Mouse (Mus musculus): ENCODE measurements around the gene Atp8b4. TPM values are rescaled to one million over a fixed set of nuclear protein-coding genes. Genes with fewer than 3 reads are reported as not detected.

Atp8b4 gene
- polyA plus RNA-seq, 1 experiment = not detected

DNA sequence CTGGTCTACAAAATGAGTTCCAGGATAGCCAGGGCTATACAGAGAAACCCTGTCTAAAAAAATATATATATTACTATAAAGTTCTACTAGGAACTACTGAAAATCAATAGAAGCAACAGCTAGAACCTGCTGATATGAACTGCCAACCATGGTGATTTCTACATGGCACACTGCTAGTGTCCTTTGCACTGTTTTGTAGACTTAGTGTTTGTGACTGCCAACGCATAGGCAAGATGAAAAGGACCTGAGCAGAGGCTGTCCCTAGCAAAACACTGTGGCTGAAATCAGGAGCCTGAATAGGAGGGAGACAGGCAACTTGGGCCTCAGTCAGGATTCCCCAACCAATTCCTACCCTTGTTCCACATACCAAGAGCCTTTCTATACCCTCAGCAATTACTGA, 141.2 kb downstream of the Atp8b4 start:
- no peaks in the 10 kb centered on the region for H3K4me1 ChIP-seq (ENCODE audit: control insufficient read depth, insufficient read depth, low read length)
- no peak overlapping the region for H3K27ac ChIP-seq (ENCODE audit: insufficient read depth, low read length)
- no peak overlapping the region for H3K4me3 ChIP-seq (ENCODE audit: insufficient read depth, low read length)
- TF ChIP-seq POLR2A (IDR thresholded peaks at IDR 0.05; ENCODE audit: extremely low read depth, insufficient read depth, low read length) = no peak
- no peak for TF ChIP-seq CTCF (IDR thresholded peaks at IDR 0.05; ENCODE audit: extremely low read depth, insufficient read depth, low read length)

DNA sequence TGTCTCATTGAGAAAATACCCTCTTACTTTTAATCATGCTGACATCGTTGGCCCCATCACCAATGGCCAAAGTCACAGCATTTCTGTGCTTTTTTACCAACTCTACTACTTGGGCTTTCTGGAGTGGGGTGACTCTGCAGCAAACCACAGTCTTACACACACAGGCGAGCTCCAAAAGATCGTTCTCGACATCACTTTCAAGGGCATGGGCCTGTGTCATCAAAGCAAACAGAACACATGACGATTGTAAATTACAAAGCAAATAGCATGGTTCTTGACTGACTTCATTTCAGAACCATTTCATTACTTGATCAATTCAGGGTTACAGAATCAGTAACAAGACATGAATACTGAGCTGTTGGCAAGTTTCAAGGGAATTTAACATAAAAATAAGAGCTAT, 141.7 kb downstream of the Atp8b4 start:
- Histone ChIP-seq H3K4me1 (ENCODE audit: control insufficient read depth, insufficient read depth, low read length) (no peaks in the 10 kb centered on the region), H3K4me3 (ENCODE audit: insufficient read depth, low read length) (no peak overlapping the region), H3K27ac (ENCODE audit: insufficient read depth, low read length) (no peak overlapping the region)
- no peak for TF ChIP-seq CTCF (IDR thresholded peaks at IDR 0.05; ENCODE audit: extremely low read depth, insufficient read depth, low read length)
- no peak for TF ChIP-seq POLR2A (IDR thresholded peaks at IDR 0.05; ENCODE audit: extremely low read depth, insufficient read depth, low read length)

DNA sequence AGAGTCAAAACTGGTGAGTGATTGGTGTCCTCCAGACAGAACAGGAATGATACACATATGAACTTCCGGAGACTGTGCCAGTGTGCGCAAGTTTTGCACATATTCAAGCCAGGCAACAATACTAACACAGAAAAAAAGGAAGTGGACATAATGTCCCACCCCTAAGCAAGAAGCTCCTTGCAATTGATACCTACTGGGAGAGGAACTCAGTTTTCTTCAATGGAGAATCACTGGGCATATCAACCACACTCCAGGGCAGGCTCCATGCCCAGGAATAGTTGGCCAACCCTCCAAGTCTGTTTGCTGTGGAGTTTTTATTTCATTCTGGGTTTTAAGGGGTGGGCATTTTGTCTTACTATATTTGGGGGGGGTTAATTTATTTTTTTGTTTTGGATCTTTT, 145.2 kb downstream of the Atp8b4 start:
- TF ChIP-seq POLR2A (IDR thresholded peaks at IDR 0.05; ENCODE audit: extremely low read depth, insufficient read depth, low read length) (no peak), CTCF (IDR thresholded peaks at IDR 0.05; ENCODE audit: extremely low read depth, insufficient read depth, low read length) (no peak)
- Histone ChIP-seq H3K27ac (ENCODE audit: insufficient read depth, low read length) (no peak overlapping the region), H3K4me3 (ENCODE audit: insufficient read depth, low read length) (no peak overlapping the region), H3K4me1 (ENCODE audit: control insufficient read depth, insufficient read depth, low read length) (no peaks in the 10 kb centered on the region)

DNA sequence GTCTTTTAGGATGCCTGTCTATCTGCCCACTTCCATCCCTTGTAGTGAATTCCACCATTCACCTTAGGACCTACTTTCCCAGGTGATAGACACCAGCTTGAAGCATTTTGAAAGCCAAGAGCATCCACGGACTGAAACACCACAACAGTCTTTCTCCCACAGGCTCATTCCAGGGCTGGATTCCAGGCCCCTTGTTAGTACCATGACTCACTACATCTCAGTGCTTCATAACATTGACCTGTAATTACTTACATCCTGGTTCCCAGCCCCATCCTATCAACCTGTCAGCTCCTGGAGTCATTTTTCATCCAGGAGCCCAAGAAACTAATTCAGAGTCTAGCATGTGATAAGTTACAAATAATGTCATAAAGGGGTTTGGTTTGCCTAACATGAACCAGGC, 148.7 kb downstream of the Atp8b4 start:
- Histone ChIP-seq H3K4me1 (ENCODE audit: control insufficient read depth, insufficient read depth, low read length) (no peaks in the 10 kb centered on the region), H3K27ac (ENCODE audit: insufficient read depth, low read length) (no peak overlapping the region), H3K4me3 (ENCODE audit: insufficient read depth, low read length) (no peak overlapping the region)
- TF ChIP-seq POLR2A (IDR thresholded peaks at IDR 0.05; ENCODE audit: extremely low read depth, insufficient read depth, low read length) = no peak
- TF ChIP-seq CTCF (IDR thresholded peaks at IDR 0.05; ENCODE audit: extremely low read depth, insufficient read depth, low read length) = no peak

DNA sequence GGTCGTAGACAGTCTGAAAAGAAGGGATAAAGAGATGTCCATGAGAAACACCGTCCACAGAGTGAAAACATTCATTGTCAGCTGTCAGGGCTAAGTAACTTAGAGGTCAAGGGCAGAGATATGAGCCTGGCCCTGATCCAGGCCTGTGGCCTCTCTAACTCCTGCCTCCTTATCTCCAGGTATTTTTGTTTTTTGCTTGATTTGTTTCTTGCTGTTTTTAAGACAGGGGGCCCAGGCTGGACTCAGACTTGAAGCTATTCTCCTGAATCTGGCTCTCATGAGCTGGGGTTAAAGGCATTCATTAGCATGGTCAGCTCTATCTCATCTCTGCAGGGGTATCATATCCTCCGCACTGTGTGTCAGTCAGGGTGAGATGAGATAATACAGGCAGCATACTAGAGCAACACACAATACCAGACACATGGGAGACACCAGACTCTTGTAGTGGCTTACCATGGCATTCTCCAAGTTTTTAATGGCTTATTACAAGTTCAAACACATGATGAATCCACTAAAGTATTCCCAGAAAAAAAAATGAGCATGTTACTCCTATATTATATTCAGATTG, 157.4 kb downstream of the Atp8b4 start:
- Histone ChIP-seq H3K4me1 (ENCODE audit: control insufficient read depth, insufficient read depth, low read length) (no peaks in the 10 kb centered on the region), H3K4me3 (ENCODE audit: insufficient read depth, low read length) (no peak overlapping the region), H3K27ac (ENCODE audit: insufficient read depth, low read length) (no peak overlapping the region)
- TF ChIP-seq CTCF (IDR thresholded peaks at IDR 0.05; ENCODE audit: extremely low read depth, insufficient read depth, low read length) = no peak
- no peak for TF ChIP-seq POLR2A (IDR thresholded peaks at IDR 0.05; ENCODE audit: extremely low read depth, insufficient read depth, low read length)

DNA sequence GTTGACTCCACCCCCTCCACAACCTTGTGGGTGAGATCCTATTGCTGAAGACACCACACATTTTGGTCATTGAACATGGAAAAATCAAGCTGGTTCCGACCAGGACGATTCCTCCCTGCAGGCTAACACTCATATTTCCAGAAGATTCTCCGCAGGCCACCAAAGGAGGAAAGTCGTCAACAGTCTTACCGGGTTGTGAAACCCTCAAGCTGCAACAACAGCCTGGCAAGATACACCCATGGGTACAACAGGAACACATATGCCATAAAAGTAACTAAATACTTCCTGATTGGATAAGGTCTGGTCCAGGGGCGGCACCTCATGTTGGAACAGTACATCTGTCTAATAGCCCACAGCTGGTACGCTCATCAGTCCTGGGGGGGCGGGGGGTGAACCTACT, 159.0 kb downstream of the Atp8b4 start:
- Histone ChIP-seq H3K27ac (ENCODE audit: insufficient read depth, low read length) (no peak overlapping the region), H3K4me3 (ENCODE audit: insufficient read depth, low read length) (no peak overlapping the region), H3K4me1 (ENCODE audit: control insufficient read depth, insufficient read depth, low read length) (no peaks in the 10 kb centered on the region)
- TF ChIP-seq POLR2A (IDR thresholded peaks at IDR 0.05; ENCODE audit: extremely low read depth, insufficient read depth, low read length) (no peak), CTCF (IDR thresholded peaks at IDR 0.05; ENCODE audit: extremely low read depth, insufficient read depth, low read length) (no peak)

DNA sequence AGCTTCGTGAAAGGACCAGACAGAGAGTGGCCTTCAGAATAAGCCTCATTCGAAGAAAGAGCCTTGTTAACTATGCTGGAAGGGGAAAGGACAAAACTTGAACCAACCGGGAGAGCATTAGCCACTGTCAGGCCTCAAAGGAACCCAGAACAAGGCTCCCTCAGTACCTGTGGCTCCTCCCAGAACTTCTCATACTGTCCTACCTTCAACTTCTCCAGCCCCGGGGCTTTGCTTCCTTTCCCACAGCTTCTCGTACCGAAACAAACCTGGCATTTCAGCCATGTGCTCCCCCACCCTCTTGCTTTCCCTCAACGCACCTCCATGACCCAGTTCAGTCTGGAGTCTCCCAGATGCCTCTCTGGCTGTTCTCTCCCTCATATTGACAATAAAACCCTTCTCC, 160.3 kb downstream of the Atp8b4 start:
- Histone ChIP-seq H3K27ac (ENCODE audit: insufficient read depth, low read length) (no peak overlapping the region), H3K4me1 (ENCODE audit: control insufficient read depth, insufficient read depth, low read length) (no peaks in the 10 kb centered on the region), H3K4me3 (ENCODE audit: insufficient read depth, low read length) (no peak overlapping the region)
- TF ChIP-seq POLR2A (IDR thresholded peaks at IDR 0.05; ENCODE audit: extremely low read depth, insufficient read depth, low read length) (no peak), CTCF (IDR thresholded peaks at IDR 0.05; ENCODE audit: extremely low read depth, insufficient read depth, low read length) (no peak)

DNA sequence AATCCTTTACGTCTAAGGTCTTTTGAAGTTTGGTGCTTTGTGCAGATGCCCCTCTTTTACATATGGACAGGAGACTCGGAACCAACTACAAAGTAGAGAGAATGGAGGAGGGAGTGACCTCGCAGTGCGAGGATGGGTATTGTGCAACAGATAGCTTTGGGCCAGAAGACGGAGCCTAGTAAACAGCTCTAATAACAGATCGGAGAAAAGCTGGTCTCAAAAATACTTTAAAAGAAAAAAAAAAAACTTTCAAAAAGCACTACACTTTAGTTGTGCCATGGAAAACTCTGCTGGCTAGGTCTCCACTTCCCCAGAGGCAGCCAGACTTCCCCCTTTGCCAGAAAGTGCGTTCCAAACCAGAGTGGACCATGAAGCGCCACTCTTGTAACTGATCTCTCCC, 161.0 kb downstream of the Atp8b4 start:
- TF ChIP-seq POLR2A (IDR thresholded peaks at IDR 0.05; ENCODE audit: extremely low read depth, insufficient read depth, low read length) = no peak
- no peak for TF ChIP-seq CTCF (IDR thresholded peaks at IDR 0.05; ENCODE audit: extremely low read depth, insufficient read depth, low read length)
- H3K27ac ChIP-seq (ENCODE audit: insufficient read depth, low read length) = no peak overlapping the region
- no peaks in the 10 kb centered on the region for H3K4me1 ChIP-seq (ENCODE audit: control insufficient read depth, insufficient read depth, low read length)
- no peak overlapping the region for H3K4me3 ChIP-seq (ENCODE audit: insufficient read depth, low read length)

DNA sequence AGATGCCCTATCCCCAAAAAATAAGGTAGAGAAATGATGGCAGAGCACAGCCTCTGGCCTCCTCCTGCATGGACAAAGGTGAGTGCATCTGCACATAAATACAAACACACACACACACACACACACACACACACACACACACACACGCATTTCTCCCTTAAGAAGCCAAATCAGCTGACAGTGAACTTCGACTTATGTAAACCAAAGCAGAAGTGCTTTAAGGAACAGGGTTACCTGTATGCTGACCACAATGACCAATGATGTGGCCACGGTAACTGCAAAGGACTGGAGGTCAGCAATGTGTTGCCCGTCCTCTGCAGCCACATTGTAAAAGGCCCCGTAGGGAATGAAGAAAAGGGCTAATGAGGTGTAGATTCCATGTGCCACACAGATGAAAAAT, 163.3 kb downstream of the Atp8b4 start:
- no peak overlapping the region for H3K27ac ChIP-seq (ENCODE audit: insufficient read depth, low read length)
- no peak overlapping the region for H3K4me3 ChIP-seq (ENCODE audit: insufficient read depth, low read length)
- TF ChIP-seq CTCF (IDR thresholded peaks at IDR 0.05; ENCODE audit: extremely low read depth, insufficient read depth, low read length) = no peak
- no peak for TF ChIP-seq POLR2A (IDR thresholded peaks at IDR 0.05; ENCODE audit: extremely low read depth, insufficient read depth, low read length)
- no peaks in the 10 kb centered on the region for H3K4me1 ChIP-seq (ENCODE audit: control insufficient read depth, insufficient read depth, low read length)

DNA sequence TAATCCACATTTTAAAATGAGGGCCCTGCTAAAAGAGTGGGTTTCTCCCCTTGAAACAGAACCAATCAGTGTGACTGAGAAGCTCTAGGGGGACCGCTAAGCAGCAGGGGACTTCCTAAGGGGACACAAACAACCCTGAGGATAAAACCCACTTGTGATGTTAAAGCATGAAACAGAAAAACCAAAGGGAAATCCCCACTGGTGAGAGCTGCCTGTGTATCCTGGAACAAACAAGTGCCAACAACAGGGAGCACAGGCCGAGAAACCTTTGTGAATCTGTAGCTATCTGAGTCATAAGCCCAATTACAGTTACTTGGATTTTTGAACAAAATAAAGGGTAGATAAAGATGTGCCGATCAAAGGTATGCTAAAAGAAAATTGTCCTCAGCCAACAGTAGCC, 168.7 kb downstream of the Atp8b4 start:
- H3K4me3 ChIP-seq (ENCODE audit: insufficient read depth, low read length) = no peak overlapping the region
- H3K27ac ChIP-seq (ENCODE audit: insufficient read depth, low read length) = no peak overlapping the region
- no peaks in the 10 kb centered on the region for H3K4me1 ChIP-seq (ENCODE audit: control insufficient read depth, insufficient read depth, low read length)
- no peak for TF ChIP-seq POLR2A (IDR thresholded peaks at IDR 0.05; ENCODE audit: extremely low read depth, insufficient read depth, low read length)
- TF ChIP-seq CTCF (IDR thresholded peaks at IDR 0.05; ENCODE audit: extremely low read depth, insufficient read depth, low read length) = no peak
